Mouse (Mus musculus) left cerebral cortex, postnatal 10 days (tissue): Measurements from ENCODE around the gene E2f6. TPM values are rescaled to one million over a fixed set of nuclear protein-coding genes. Genes with fewer than 3 reads are reported as not detected.

ENCODE experiments used
- DNase-seq, 2 experiments: peaks; one replicate each; pipeline ENCODE4 v3.0.0; 2021 to 2022; ENCODE audit warnings: low spot score in 2 of 2, mixed read lengths in 1 of 2; ENCODE audit errors: extremely low spot score in 1 of 2
- intact Hi-C: fragments of 180-260 bp; cut with DNase I; formaldehyde crosslinking; loops from one replicate; pipeline ENCODE4 v1.15.1; 2025
- total RNA-seq, 2 experiments: library from RNA; stranded (reverse); gene quantifications; 2 replicates each; pipeline ENCODE4 v1.2.3; 2021

Gene E2f6
- total RNA-seq, result 10 to 100 TPM; 22.0 to 22.8 TPM

DNA sequence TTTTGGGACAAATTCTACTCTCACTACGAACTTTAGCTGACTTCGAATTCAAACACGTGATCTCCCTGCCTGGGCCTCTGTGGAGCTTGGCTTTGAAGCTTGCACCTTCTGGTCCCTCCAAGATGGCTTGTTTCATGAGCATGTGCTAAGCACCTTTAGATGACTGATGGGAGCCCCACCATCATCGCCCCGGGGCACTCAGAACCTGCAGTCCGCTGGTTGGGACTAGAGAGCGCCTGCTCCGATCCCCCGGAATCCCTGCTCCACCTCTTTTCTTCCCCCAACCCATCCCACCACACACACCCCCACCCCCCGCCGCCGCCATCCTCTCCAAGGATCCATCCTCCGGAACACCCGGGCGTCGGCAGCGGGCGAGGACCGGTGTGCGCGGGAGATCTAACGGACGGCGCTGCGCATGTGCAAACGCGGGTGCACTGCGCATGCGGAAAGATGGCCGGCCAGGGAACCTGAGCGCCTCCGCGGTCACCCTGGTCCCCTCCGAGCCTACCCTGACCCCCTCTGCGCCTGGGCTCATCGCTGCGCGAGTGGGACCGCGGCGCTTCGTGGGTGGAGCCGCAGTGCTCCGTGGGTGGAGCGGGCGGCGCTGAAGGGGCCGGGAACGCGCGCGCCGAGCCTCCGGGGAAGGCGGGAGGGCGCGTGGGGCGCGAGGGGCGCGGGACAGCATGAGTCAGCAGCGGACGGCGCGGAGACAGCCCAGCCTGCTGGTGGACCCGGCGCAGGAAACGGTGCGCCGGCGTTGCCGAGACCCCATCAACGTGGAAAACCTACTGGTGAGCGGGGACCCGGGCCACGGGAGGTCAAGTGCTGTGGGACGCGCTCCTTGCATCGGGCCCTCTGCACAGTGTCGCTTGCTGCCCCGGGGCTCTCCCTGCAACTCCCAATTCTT, at the start of gene E2f6:
E2f6 (plus strand) TSS at position 439 of the 907 bp plus-strand sequence.
- peak; percentile 67 to 90 for DNase-seq
- intact Hi-C loops, result loop anchor here (5.0 kb wide), 4 partner anchors 82 to 447 kb away; partner anchors contain the start of gene Rock2

DNA sequence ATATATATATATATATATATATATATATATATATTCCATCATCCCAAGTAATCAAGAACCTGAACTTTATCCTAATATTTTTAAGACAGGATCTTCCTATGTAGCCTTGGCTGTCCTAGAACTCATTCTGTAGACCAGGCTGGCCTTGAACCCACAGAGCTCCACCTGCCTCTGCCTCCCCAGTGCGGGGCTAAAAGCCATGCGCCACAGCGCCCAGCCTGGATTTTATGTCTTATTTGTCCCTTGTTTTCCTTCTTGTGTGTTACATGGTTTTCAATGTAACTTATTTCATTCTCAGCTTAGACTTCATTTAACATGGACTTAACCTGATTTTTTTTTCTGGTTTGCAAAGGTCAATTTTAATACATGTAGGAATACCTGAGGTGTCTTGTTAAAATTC, 49.3 kb upstream of the E2f6 start:
- intact Hi-C loops, result no loop called here

DNA sequence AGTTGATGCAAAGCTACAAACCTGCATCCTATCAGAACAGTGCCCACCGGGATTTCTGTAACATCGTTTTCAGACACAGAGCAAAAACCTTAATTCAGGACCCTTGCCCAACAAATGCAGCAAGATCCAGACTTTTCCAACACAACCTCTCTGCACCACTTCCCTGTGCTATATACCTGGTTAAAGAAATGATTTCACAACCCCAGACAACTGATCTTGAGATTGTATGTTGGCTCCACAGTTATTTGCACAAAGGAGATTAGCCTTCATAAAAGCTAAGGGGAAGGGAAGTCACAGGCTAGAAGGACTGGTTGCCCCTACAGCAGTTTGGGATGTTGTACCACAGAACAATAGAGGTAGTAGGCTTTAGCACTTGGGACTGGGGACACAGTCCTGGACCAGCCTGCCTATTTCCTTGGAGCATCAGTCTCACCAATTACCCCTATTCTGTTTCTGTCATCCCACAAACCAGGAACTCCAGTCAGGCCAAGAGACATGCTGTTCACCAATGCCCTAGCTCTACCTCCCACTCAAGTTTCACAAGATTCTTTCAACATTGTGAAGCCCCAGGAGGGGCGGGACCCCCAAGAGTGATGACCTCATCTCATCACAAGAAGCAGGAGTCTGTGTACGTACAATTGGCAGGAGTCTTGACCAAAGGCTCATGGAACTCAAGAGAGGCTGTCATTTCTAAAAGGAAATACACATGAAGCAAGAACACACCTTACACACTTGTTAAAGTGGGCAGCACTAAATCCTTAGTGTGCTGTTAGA, 46.9 kb upstream of the E2f6 start:
- intact Hi-C loops, result no loop called here

More for the DNA sequence above, 49.3 kb upstream of the E2f6 start:
- DNase-seq, result no peak

DNA sequence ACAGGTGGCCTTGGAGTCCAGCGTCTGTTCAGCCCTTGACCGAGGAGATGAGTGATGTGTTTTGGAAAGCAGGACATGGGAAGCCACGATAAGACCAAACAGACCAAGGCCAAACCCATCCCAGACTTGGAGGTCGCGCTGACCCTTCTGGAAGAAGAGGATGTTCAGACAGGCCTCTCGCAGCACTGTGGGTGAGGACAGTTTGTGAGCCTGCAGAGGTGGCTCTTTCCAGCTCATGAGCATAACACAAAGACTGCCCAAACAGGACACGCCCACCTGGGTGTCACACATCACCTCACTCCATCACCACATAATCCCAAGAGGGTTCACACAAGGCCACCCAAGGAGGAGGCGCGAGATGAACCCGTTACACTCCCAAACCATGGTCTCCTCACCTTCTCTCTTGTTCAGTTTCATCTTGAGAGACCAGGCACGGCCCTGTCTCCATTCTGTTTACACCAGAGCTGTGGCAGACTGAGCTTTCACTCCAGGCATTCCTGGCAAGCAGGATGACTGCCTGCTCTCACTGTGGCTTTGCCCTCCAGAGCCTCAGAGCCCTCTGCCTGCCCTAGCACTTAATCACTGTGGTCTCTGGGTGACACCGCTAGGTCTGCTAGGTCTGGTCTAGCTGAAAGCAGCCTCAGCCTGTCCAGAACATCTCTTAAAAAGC, 45.9 kb upstream of the E2f6 start:
- intact Hi-C loops, result no loop called here
- DNase-seq, result no peak

More for the DNA sequence above, 46.9 kb upstream of the E2f6 start:
- DNase-seq, result no peak

DNA sequence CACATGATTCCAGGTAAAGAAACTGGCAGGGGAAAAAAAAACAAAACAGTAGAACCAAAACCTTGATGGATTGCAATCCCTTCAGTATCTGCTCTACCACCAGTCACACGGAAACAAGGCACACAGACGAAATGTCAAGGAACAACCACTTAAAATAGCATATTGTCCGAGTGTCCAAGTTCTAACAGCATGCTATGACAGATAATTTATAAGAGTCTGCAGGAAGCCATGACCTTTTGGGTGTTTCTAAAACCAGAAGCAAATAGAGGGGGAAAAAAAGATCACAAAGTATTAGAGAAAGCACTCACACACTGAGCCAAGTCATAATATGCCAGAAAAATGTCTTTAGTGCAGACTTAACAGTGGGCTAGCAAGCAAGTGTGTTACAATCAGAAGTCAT, 42.5 kb upstream of the E2f6 start:
- DNase-seq, result no peak
- intact Hi-C loops, result no loop called here

DNA sequence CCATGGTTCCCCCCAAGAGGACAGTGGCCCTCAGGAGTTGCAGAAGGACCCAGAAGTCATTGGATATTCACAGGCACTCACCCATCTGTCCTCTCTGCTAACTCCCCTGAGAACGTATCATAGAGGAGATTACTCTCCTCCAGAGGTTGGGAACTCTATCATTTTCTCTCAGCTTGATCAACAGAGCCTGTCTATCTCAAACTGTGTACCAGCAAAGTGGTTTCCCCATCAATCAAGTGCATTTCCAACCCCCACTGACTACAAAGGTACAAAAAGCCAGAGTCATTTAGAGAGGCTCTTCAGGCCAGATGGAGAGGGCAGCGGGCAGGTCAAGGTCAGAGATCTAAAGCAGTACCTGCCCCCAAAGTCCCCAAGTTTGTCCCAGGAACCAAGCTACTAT, 42.1 kb upstream of the E2f6 start:
- no peak for DNase-seq
- intact Hi-C loops, result no loop called here

DNA sequence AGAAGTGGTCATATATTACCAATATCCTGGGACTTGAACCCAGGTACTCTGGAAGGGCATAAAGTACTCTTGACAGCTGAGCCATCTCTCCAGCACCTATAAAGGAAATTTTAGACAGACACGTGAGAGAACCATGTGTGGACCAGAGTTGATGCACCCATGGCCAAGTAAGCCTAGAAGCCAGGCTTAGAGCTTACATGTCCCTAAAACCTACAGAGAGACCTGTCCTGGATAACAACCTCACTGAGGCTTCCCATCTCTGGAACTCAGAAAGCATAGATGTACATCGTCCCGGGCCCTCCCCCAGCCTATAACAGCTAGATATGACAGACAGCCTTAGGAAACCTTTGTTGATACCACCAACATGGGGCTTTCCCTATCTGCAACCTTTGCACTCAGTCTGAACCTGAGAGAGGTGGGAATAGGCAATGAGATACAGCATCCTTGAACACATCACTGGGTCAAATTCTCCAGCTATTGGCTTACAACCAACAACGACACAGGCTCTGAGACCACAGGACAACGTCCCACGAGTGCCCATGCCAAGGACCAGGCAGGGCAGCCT, 41.1 kb upstream of the E2f6 start:
- intact Hi-C loops, result no loop called here
- no peak for DNase-seq

DNA sequence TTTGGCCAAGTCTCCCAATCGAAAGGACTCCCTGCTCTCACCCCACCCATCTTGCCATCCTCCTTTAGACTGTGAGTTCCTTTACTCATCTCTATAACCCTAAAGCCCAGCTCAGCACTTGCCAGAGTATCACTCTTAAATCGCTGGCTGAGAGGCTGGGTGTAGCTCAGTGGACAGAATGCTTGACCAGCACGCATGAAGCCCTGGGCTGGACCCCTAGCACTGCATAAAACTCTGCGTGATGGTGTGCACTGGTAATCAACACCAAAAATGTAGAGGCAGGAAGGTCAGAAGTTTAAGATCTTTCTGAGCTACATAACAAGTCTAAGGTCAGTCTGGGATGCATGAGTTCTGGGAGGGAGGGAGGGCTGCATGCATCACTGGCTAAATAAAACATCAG, 36.2 kb upstream of the E2f6 start:
- no peak for DNase-seq
- intact Hi-C loops, result no loop called here

DNA sequence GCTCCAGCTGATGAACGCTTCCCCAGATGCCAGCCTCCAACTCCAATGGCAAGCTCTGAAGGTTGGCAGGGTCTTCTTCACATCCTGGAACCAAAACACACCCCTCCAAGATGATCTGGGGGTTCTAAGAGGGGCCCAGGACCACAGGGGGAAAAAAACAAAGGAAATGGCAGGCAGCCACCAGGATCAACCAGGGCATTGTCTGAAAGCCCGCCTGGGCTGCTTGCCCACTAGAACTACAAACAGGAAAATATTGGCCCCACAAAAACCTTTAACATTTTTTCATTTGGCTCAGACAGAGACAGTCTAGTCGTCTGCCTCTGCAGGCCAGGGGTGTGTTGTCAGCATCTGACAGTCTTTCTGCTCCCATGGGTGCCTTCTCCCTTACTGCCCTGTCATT, 35.4 kb upstream of the E2f6 start:
- no peak for DNase-seq
- intact Hi-C loops, result no loop called here

DNA sequence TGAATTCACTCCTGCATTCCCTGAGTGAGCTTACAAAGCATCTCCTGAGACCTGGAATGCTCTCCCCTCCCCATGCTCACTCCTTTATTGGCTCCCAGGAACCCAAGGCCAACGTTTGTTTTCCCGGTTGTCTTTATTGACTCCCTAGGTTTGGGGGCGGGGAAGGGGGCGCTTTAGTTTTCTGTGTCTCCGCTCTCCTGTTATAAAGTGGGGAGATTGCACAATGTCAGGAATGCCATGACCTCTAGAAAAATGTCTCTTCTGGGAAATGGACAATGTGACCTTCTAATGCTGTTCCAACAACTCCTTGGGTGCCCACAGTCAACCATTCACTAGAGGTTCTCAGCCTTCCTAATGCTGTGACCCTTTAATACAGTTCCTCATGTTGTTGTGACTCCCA, 32.2 kb upstream of the E2f6 start:
- DNase-seq, result no peak
- intact Hi-C loops, result no loop called here

DNA sequence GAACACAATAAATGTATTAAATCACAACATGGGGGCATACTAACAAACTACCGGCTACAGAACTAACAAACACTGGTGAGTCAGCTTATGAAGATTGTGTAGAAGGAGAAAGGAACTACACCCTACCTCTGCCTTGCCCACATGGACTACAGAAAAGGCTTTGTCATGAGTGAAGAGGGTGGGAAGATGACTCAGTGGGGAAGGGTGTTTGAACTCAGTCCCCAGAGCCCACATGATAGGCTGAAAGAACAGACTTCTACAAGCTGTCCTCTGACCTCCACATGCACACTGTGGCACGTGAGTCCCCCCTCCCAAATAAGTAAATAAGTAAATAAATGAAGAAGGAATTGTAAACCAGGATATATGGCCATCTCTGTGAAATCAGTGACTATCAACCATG, 31.6 kb upstream of the E2f6 start:
- DNase-seq, result no peak

DNA sequence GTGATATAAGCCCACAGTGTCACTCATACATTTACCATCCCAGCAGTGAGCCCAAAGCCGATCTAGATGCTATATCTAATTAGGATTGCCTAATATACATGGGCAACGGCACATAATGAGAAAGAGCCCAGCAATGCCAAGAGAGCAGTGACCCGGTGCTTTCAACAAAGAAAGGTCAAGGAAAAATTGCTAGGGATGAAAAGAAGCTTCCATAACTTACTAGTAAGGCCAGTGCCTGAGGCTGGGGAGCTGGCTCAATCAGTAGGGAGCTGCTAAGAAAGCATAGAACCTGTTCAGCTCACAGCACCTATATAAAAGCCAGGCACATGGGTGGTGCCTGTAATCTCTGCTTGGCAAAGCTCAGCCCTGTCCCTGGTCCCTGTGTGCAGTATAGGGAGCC, 30.4 kb upstream of the E2f6 start:
- DNase-seq, result no peak
- intact Hi-C loops, result no loop called here

More for the DNA sequence above, 31.6 kb upstream of the E2f6 start:
- intact Hi-C loops, result no loop called here

DNA sequence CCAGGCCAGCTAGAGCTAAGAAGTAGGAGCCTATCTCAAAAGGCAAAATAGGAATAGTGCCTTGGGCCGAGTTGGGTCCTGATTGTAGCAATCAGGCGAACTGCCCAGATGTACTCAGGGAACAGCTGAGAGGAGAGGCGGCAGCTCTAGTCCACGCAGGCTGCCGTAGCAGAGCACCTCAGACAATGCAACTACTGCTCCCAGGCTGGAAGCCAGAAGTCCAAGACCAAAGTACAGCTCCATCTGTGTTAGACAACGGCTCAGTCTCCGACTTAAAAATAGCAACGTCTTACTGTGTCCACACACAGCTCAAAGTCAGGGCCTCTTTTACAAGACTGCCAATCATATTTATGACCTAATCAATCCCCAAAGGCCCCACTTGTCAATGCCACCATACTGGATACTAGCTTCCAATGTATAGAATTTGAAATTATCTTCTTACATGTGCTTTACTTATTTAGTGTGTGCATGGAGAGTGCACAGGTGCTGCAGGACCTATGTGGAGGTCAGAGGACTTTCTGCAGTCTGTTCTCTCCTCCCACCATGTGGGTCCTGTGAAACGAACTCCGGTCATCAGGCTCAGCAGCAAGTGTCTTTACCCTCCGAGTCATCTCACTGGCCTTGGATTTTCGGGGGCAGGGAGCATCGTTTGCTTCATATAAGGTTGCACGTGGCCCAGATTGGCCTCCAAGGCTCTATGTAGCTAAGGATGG, 29.6 kb upstream of the E2f6 start:
- DNase-seq, result no peak

DNA sequence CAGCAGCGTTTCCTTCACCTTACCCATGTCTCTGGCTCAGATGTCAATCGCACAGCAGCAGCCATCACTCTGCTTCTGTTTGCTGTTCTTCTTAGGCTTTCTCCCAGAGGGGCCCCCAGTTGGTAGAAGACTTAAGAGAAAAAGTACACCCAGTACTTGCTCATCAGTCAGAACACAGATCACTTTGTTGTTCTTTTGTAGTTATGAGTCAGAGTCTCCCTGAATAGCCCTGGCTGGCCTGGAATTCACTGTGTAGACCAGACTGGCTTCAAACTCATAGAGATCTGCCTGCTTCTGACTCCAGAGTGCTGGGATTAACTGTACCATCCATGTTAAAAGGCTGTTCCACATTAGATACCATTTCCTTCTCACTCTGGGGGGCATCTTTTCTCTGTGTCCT, 22.2 kb upstream of the E2f6 start:
- intact Hi-C loops, result no loop called here
- DNase-seq, result no peak

More for the DNA sequence above, 29.6 kb upstream of the E2f6 start:
- intact Hi-C loops, result no loop called here

DNA sequence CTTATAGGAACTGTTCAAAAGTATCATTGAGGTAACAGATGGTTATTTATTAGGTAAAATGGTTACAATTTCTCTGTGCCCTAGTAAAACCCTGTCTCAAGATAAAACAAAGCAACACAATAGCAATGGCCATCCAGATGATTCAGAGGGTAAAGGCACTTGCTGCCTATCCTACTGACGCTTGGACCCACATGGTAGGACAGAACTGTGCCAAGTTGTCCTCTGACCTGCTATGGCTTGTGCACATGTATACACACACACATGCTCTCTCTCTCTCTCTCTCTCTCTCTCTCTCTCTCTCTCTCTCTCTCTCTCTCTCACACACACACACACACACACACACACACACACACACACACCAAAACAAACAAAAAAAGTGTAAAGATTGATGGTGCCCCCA, 21.6 kb upstream of the E2f6 start:
- DNase-seq, result no peak
- intact Hi-C loops, result no loop called here

DNA sequence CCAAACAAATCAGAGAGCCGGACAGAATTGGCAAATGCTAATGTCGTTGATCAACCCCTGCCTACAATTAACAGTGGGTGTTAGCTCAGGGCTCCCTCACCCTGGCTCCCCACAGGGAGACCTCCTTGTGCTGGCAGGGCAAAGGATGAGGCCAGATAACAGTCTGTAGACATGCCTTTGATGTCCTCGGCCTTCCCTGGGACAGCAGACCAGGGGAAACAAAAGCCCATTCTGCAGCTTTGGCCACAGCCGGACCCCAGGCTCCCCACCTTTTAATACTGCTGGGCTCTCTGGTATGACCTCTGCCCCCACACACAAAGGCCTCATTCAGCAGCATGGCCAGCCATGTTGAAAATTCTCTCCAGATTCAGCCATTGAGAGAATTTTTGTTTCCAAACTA, 21.0 kb upstream of the E2f6 start:
- intact Hi-C loops, result no loop called here
- DNase-seq, result no peak

DNA sequence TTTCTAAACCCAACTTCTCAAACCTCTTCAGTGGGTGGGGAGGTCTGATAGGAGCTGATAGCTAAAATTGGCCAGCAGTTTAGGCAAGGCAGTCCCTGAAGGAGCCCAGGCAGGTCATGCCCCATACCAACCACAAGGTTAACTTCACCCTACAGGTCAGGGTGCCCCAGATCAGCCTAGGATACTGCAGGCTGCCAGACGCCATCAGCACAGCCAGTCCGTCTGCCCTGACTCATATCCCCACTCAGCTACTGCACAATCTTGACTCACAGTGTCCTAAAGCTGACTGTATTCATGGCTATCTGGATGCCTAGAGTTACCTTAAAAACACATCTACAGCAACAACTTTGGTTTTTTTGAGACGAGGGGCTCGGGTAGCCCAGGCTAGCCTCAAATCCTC, 20.3 kb upstream of the E2f6 start:
- no peak for DNase-seq
- intact Hi-C loops, result no loop called here

DNA sequence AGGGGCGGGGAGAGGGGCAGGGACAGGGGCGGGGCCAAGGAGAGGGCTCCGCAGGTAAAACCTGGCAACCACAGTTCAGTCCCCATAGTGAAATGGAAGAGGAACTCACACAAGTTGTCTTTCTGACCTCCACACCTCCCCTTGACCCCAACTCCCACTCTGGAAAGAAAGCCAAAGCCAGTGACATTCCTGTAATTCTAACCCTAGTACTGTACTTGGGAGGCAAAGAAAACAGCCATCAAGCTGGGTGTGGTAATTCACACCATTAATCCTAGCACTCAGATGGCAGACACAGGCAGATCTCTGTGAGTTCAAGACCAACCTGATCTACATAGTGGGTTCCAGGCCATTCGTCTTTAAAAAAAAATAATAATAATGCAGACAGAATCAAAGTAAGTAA, 17.4 kb upstream of the E2f6 start:
- DNase-seq, result no peak
- intact Hi-C loops, result no loop called here

DNA sequence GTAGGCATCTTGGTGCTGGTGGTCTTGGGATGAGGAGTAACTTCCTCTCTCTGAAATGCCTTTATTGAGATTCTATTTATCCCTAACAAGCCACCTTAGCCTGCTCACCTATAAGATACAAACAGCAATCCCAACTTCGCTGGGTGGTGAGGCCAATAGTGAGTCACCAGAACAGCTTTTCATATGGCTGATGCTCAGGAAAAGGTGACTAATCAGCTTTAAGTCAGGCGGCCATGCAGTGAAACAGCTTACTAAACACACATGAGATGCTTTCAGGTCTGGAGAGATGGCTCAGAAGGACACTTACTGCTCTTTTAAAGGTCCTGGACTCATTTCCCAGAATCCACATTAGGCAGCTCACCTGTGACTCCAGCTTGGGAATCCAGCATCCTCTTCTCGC, 15.0 kb upstream of the E2f6 start:
- intact Hi-C loops, result no loop called here
- no peak for DNase-seq
